Mouse (Mus musculus) intestine, embryonic 14.5 days (tissue): ENCODE measurements around the gene Shisa6. TPM values are rescaled to one million over a fixed set of nuclear protein-coding genes. Genes with fewer than 3 reads are reported as not detected.

Source experiments
- ATAC-seq: fragments of 200-750 bp; cut with Nextera tagmentation; replicated peaks from 2 replicates; pipeline ENCODE4 v1.8.0; 2017; ENCODE audit warnings: low read depth, moderate number of reproducible peaks, moderate TSS enrichment, moderate library complexity; ENCODE audit not compliant: low FRiP score, low TSS enrichment
- DNase-seq: peaks from one replicate; pipeline ENCODE4 v3.0.0-alpha.2; 2018; ENCODE audit warnings: low spot score
- H3K27ac ChIP-seq: fragments of 300-500 bp; sonication (generic); 2 replicates; pipeline ENCODE4 v1.5.1; 2014; ENCODE audit warnings: low read depth, mild to moderate bottlenecking, control low read depth
- H3K27me3 ChIP-seq: fragments of 300-500 bp; sonication (generic); replicated peaks from 2 replicates; pipeline ENCODE4 v1.6.1; 2014; ENCODE audit warnings: low read length, control low read depth; ENCODE audit not compliant: control insufficient read depth, insufficient read depth
- H3K36me3 ChIP-seq: fragments of 300-500 bp; sonication (generic); 2 replicates; pipeline ENCODE4 v1.6.1; 2014; ENCODE audit warnings: low read length, control low read depth; ENCODE audit not compliant: control insufficient read depth, insufficient read depth
- H3K4me1 ChIP-seq: fragments of 300-500 bp; sonication (generic); replicated peaks from 2 replicates; pipeline ENCODE4 v1.6.1; 2014; ENCODE audit warnings: low read length, control low read depth, mixed read lengths; ENCODE audit not compliant: control insufficient read depth, insufficient read depth
- H3K4me2 ChIP-seq: fragments of 300-500 bp; sonication (generic); 2 replicates; pipeline ENCODE4 v1.6.1; 2014; ENCODE audit warnings: low read length
- H3K4me3 ChIP-seq: fragments of 300-500 bp; sonication (generic); 2 replicates; pipeline ENCODE4 v1.5.1; 2014; ENCODE audit warnings: low read depth, low read length, control low read depth, mixed read lengths
- H3K9ac ChIP-seq: fragments of 300-500 bp; sonication (generic); 2 replicates; pipeline ENCODE4 v1.6.1; 2014; ENCODE audit warnings: mild to moderate bottlenecking, low read length
- H3K9me3 ChIP-seq: fragments of 300-500 bp; sonication (generic); 2 replicates; pipeline ENCODE4 v1.6.1; 2016; ENCODE audit warnings: low read length, control low read depth; ENCODE audit not compliant: control insufficient read depth
- WGBS: fragments of 180-500 bp; shearing (Covaris S2); extraction: QIAGEN DNeasy Blood & Tissue Kit; methylation state at CpG from one replicate; pipeline ENCODE4 v1.1.7; 2014; 5-methylcytosine and 5-hydroxymethylcytosine counted together
- polyA plus RNA-seq: library from polyadenylated mRNA; unstranded; fragments of >200 nt; fragmentation: Nextera tagmentation; extraction: Ambion mirVana; gene quantifications from 2 replicates; pipeline ENCODE4 v1.2.1, GENCODE M21; 2014

Gene Shisa6
- polyA plus RNA-seq, 1 experiment from 2014 or later = 0.11 TPM

DNA sequence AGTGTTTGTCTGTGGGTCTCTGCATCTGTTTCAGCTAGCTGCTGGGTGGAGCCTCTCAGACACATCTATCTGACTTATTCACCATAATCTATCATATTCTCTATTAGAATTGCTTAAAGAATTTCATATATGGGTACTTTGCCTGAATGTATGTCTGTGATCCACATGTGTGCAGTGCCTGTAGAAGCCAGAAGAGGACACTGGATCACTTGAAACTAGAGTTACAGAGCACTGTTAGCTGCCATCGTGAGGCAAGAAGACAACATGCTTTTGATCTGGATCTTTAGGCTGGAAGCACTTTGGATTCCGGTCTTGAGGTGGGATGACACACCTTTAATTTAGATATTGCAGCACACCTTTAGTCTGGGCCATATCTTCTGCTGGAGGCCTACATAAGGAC lies 289.2 kb downstream of the Shisa6 start:
- no peak for DNase-seq
- no peak for ATAC-seq
- H3K27ac ChIP-seq = no peak overlapping the region
- H3K4me2 ChIP-seq = no peak overlapping the region
- no peaks in the 10 kb centered on the region for H3K9me3 ChIP-seq
- H3K4me1 ChIP-seq = no peaks in the 10 kb centered on the region
- no peak overlapping the region for H3K4me3 ChIP-seq
- H3K9ac ChIP-seq = no peak overlapping the region
- 54% methylated on average over 2 of the region's 2 CpGs for WGBS
- no peaks in the 10 kb centered on the region for H3K36me3 ChIP-seq
- H3K27me3 ChIP-seq = no peaks in the 10 kb centered on the region

DNA sequence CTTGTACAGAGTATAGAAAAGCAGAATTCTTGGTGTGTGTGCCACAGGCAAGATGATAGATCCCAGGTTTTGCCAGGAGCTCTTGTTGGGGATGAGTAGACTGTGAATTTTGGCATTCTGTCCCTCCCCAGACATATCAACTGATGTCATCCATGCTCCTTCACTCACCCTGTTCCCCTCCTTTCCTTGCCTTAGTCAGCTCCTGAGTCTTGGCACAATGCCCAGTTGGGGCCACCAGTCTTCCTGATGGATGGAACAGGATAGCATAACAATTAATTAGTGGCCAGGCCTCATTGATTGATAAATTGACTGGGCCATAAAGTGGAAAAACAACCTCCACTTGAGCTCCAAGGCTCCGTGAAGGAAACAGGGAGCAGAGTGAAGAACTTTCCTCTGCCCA lies 292.9 kb downstream of the Shisa6 start:
- ATAC-seq (no peak), DNase-seq (no peak)
- 21% methylated on average over 1 of the region's 1 CpGs for WGBS
- H3K9ac ChIP-seq = no peak overlapping the region
- H3K27me3 ChIP-seq = no peaks in the 10 kb centered on the region
- H3K4me1 ChIP-seq = no peaks in the 10 kb centered on the region
- H3K9me3 ChIP-seq = no peaks in the 10 kb centered on the region
- no peak overlapping the region for H3K4me3 ChIP-seq
- no peak overlapping the region for H3K27ac ChIP-seq
- no peaks in the 10 kb centered on the region for H3K36me3 ChIP-seq
- H3K4me2 ChIP-seq = no peak overlapping the region

DNA sequence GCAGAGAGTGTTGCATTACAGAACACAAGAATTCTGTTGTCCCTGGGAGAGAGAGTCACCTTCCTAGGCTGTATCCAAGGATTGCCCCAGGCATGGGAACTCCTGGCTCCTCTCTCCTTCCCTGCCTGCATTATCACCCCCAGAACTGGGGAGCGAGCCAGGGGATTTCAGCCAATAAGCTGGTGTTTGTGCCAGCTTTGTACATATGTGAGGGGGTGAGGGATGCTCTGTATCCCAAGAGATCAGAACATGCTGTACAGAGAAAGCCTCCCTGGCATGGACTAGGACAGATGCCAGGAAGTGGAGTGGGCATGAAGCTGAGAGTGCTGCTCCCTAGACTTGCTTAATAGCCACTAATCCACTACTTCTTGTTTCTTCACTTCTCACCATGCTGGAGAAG lies 303.6 kb downstream of the Shisa6 start:
- WGBS = 94% methylated on average over 1 of the region's 1 CpGs

DNA sequence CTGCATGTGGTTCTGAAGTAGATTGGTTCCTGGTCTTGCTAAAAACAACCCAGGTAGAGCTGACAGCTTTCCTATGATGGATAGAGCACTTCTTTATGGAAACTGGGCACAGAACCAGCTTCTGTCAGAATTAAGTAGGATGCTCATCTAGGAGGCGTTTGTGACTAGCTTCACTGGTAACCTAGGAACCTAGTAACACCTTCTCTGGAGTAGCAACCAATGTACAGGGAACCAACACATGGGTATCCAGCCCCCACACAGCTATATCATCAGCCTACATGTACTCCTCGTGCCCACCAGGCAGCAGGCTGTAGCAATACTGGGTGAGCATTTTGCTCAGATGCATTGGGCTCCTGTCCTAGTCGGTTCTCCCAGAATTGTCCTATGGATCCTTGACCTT lies 307.3 kb downstream of the Shisa6 start:
- Histone ChIP-seq H3K9me3 (no peaks in the 10 kb centered on the region), H3K27ac (no peak overlapping the region), H3K4me3 (no peak overlapping the region), H3K4me1 (no peaks in the 10 kb centered on the region), H3K9ac (no peak overlapping the region), H3K27me3 (no peaks in the 10 kb centered on the region), H3K4me2 (no peak overlapping the region), H3K36me3 (no peaks in the 10 kb centered on the region)
- ATAC-seq = no peak
- WGBS = 84% methylated on average over 3 of the region's 3 CpGs
- no peak for DNase-seq

More for the DNA sequence above, 303.6 kb downstream of the Shisa6 start:
- Histone ChIP-seq H3K9me3 (no peaks in the 10 kb centered on the region), H3K4me1 (no peaks in the 10 kb centered on the region), H3K27ac (no peak overlapping the region), H3K4me2 (no peak overlapping the region), H3K36me3 (no peaks in the 10 kb centered on the region), H3K9ac (no peak overlapping the region), H3K27me3 (no peaks in the 10 kb centered on the region), H3K4me3 (no peak overlapping the region)
- ATAC-seq (no peak), DNase-seq (no peak)

DNA sequence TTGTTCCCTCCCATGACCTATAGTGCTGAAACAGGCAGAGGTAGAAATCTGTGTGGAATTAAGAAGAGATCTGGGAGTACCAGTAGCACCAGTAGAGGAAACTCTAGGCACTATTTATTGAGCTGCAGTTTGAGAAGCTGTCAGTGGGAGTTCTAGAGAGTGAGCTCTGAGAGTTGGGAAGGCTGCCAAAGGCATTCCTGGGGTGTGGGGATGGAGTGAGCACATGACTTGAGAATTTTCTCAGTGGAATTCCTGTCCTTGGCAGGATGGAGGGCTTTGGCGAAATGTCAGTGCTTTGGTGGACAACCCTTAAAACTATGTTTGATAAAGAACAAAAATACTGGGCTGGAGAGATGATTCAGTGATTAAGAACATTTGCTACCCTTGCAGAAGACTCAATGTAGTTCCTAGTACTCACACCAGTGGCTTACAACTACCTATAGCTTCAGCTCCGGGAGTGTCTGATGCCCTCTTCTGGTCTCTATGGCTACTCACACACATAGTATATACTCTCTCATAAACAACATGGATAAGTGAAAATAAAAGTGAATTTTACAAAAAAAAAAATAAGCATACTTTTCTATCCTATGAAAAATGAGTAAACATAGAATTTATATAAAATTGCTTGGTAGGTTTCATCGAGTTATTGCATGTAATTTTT lies 337.0 kb downstream of the Shisa6 start:
- WGBS = 72% methylated on average over 3 of the region's 3 CpGs
- no peak for DNase-seq
- Histone ChIP-seq H3K9ac (no peak overlapping the region), H3K27ac (no peak overlapping the region), H3K4me1 (0 out of 2 replicates have a peak, but pooled peaks cover 4% of the 10 kb centered on the region), H3K27me3 (no peaks in the 10 kb centered on the region), H3K4me2 (no peak overlapping the region), H3K9me3 (no peaks in the 10 kb centered on the region), H3K4me3 (no peak overlapping the region), H3K36me3 (no peaks in the 10 kb centered on the region)
- no peak for ATAC-seq

DNA sequence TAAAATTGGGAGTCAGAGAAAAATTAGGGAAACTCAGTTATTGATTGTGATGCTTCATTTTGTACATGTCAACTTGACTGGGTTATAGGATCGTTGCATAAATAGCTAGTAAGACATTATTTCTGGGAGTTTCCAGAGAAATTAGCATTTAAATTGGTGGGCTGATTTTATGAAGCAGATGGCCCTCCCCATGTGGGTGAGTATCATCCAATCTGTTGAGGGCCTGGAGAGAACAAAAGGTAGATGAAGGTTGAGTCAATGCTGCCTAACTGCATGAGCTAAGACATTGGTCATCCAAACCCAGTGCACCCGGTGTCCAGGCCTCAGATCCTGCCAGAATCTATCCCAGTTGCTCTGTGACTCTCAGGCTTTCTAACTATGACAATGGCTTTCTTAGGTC lies 337.6 kb downstream of the Shisa6 start:
- Histone ChIP-seq H3K4me1 (0 out of 2 replicates have a peak, but pooled peaks cover 4% of the 10 kb centered on the region), H3K9me3 (no peaks in the 10 kb centered on the region), H3K27ac (no peak overlapping the region), H3K36me3 (no peaks in the 10 kb centered on the region), H3K4me2 (no peak overlapping the region), H3K4me3 (no peak overlapping the region), H3K9ac (no peak overlapping the region), H3K27me3 (no peaks in the 10 kb centered on the region)
- DNase-seq (no peak), ATAC-seq (no peak)
- 87% methylated on average over 2 of the region's 2 CpGs for WGBS

DNA sequence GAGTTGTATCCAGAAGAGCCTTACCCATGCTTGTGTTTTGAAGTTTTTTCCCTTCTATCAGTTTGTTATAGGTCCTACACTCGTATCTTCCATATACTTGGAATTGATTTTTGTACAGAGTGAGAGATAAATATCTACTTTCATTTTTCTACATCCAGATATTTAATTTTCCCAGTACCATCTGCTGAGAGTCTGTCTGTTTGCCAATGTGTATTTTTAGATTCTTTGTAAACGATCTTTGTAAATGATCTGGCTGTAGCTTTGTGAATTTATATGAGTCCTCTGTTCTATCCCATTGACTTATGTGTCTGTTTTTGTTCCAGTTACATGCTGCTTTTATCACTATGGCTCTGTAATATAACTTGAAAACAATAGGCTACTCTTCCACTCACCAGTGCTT lies 348.0 kb downstream of the Shisa6 start:
- Histone ChIP-seq H3K4me1 (no peaks in the 10 kb centered on the region), H3K9ac (no peak overlapping the region), H3K4me3 (no peak overlapping the region), H3K27ac (no peak overlapping the region), H3K4me2 (no peak overlapping the region), H3K36me3 (no peaks in the 10 kb centered on the region), H3K27me3 (no peaks in the 10 kb centered on the region), H3K9me3 (no peaks in the 10 kb centered on the region)
- ATAC-seq = no peak
- 52% methylated on average over 2 of the region's 2 CpGs for WGBS
- DNase-seq = no peak

DNA sequence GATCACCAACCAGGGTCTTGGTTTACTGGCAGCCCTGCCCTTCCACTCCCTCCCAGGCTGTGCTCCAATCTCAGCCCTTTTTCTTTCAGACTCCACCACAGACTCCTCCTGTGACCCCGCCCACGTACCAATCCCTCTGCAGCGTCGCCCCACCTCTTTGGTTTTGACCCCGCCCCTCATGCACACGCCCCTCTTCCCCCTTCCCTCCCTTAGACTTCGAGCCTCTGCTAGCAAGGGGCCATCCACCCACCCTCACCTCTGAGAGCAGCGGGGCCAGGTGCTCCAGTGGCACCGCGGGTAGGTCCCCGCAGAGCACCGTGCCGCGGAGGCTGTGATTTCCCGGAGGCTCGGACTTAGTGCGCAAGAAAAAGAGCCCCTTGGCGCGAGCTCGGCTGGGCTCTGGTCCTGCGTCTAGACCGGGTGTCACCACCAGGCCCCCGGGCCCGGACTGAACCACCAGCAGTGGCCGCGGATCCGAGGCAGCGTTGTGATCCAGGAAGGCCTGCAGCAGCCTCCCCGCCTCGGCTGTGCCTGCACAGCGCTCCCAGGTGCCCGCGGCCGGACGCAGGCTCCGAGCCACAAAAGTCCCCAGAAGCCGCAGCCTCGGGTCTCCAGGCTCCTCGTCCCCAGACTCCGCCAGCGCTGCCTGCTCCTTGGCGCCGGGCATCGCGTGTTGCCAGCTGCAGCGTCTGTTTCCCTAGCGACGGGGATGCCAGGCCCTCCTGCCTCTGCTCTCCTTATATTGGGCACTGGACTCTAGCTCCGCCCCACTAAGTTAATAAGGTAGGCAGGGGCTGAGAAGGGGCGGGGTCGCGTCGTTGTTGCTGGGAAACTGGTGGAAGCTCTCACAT lies 357.7 kb downstream of the Shisa6 start, which contains the start of gene Dnah9:
Dnah9 (minus strand) TSS at position 751 of the 851 bp plus-strand sequence.
- no peaks in the 10 kb centered on the region for H3K9me3 ChIP-seq
- H3K27me3 ChIP-seq = peaks cover 13% of the 10 kb centered on the region
- H3K9ac ChIP-seq = peak within 1 kb of the TSS; percentile 37
- H3K4me3 ChIP-seq = peak within 1 kb of the TSS; percentile 49
- ATAC-seq (peak; percentile 90), DNase-seq (peak; percentile 83)
- H3K27ac ChIP-seq = no peak within 1 kb of the TSS
- WGBS = under 1% methylated on average over 53 of the region's 53 CpGs
- H3K4me1 ChIP-seq = 0 out of 2 replicates have a peak, but pooled peaks cover 2% of the 10 kb centered on the region
- H3K4me2 ChIP-seq = peak within 1 kb of the TSS; percentile 98
- no peaks in the 10 kb centered on the region for H3K36me3 ChIP-seq
